Mouse (Mus musculus): ENCODE measurements at regions not wholly inside any gene's neighbourhood (a gene's known extent, or its start where the extent isn't known, plus 50 kb on each side); places are given as distances from the start of the nearest gene placed in this dataset.

GRCm38 (mm10) chr13:111940796-111941513, 132.2 kb upstream of the Map3k1 start:
- DNase-seq (ENCODE audit: low spot score) = no peak

DNA sequence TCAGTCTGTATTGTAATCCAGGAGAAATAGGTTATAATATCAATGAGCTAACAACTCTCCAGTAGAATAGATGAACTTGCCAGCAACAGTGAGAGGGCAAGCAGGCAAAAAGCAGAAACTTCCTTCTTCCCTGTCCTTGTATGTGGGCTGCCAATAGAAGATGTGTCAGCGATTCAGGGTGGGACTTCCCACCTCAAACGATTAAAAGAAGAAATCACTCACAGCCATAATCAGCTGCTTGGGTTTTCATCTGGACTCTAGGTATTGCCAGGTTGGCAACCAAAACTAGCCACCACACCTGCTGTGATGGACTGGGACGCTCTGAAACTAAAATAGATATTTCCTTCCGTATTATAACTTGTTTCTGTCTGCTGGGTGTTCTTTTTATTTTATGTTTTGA, 133.2 kb upstream of the Map3k1 start:
- no peak for DNase-seq (ENCODE audit: low spot score)

- DNase-seq (ENCODE audit: low spot score) = no peak
Measured at GRCm38 (mm10) chr13:111943392-111944088, 134.7 kb upstream of the Map3k1 start.

DNA sequence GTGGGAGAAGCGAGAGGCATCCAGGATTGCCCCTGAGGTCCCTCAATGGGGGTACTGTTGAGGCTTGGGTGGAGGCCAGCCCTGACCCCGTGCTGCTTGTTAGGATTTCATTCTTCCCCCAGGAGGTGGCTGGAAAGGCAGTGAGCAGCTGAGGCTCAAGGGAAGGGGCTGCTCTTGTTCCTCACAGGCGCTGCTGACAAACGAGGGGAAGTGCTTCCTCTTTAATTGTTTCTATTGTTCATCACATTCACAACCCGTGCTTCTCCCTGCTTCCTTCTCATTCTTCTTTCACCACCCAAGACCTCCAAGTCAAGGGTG, 135.3 kb upstream of the Map3k1 start:
- no peak for DNase-seq (ENCODE audit: low spot score)

- DNase-seq (ENCODE audit: low spot score) = no peak
Measured at GRCm38 (mm10) chr13:111946271-111946670, 137.5 kb upstream of the Map3k1 start.

DNA sequence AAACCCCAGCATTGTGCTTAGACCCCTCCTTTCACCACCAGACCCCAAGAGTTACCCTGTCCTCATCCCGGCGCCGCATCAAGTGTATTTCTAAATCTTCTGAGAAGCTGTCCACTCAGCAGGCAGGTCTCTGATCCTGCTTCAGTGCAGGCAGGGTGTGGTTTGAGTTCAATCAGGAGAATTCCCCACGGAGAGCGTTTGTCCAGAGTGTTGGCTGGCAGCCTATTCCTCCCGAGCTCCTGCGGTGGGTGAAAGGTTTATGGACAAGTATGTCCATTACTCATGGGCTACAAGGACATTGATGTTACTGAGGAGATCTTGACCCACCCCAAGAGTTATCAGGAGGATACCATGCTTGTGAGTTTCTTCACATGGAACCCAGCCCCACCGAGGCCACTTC, 138.0 kb upstream of the Map3k1 start:
- peak; percentile 44 for DNase-seq (ENCODE audit: low spot score)

DNA sequence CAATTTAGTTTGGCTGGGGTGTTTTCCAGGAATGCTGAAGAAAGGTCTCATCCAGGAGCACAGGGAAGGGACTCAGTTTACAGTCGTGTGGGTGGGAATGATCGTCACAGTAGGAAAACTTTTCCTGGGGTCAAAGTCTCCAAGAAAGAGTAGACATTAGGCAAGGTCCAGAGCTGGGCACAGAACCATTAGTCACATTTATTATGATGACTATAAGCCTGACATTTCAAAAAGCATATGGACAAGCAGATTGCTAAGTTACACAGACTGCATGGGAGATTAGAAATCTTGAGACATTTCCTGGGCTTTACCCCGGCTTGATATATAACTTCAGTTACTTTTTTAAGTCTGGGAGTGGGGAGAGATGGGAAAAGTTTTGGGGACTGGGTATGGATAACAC, 139.6 kb upstream of the Map3k1 start:
- DNase-seq (ENCODE audit: low spot score) = no peak

DNA sequence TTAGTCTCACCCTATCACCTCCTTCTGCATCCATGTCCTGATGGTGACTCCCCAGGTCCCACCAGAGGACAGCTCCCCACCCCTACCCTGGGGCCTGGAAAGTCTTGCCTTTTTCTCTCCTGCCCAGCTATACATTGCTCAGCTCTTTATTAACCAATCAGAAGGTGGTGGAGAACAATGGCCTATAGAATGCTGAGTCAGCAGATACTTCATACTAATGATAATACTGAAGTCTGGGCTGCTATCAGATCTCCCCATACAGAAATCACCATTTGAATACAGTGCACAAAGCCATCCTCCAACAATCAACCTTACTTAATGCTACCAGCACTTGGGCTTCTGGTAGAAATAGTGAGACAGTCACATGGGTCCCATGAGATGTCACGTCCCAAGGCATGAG, 141.2 kb upstream of the Map3k1 start:
- DNase-seq (ENCODE audit: low spot score) = no peak

GRCm38 (mm10) chr13:111953860-111954519, 145.2 kb upstream of the Map3k1 start:
- DNase-seq (ENCODE audit: low spot score) = no peak

DNA sequence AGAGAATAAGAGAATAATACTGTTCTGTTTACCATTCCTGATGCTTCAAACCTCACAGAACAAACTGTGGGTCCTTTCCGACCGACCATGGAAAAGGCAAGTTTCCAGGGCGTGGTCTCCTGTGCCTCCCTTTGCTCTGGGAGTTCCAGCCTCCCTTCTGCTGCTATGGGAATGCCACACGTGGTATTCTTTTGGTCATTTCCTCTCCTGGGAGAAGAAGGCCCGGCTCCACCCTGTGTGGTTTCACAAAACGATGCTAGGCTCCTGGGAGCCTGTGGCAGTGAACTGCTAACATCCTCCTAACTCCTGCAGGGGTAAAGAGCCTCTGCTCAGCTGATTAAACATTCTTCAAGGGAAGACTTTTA, 145.7 kb upstream of the Map3k1 start:
- DNase-seq (ENCODE audit: low spot score) = no peak

DNA sequence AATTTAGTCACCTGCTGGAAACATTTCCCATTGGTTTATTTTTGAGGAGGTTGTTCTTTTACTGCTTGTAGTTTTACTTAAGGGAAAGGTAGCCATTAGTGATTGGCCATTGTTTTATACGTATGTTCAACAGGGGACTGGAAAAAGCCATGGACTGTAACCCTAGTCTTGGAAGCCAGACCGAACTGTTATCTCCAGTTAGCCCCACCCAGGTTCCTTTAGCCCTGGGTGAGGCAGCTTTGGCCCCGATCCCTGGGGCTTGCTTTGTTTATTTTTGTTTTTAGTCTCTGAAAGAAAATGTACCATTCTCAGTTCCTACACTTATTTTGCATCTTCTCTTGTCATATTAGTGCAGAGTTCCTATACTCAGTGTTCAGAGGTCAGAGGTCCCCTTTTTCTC, 148.3 kb upstream of the Map3k1 start:
- peak; percentile 18 for DNase-seq (ENCODE audit: low spot score)

DNA sequence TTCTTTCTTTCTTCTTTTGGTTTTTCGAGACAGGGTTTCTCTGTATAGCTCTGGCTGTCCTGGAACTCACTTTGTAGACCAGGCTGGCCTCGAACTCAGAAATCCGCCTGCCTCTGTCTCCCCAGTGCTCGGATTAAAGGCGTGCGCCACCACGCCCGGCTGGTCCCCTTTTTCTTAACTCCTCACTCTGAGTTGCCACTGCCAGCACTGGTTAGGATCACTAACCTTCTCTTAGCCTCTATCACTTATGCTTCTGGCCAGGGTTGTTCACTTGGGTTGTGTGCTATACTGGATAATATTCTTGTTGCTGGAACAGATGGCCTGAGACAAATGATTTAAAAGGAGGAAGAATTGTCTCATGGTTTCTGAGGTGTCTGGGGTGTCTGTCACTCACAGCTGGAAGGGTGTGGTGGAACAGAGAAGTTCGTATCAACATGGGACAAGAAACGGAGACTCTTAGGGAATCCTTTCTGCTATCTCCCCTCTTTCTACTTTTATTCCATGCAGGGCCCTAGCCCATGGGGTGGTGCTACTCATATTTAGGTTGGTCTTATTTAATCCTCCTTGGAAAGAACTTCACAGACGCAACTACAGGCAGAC, 149.0 kb upstream of the Map3k1 start:
- no peak for DNase-seq (ENCODE audit: low spot score)

DNA sequence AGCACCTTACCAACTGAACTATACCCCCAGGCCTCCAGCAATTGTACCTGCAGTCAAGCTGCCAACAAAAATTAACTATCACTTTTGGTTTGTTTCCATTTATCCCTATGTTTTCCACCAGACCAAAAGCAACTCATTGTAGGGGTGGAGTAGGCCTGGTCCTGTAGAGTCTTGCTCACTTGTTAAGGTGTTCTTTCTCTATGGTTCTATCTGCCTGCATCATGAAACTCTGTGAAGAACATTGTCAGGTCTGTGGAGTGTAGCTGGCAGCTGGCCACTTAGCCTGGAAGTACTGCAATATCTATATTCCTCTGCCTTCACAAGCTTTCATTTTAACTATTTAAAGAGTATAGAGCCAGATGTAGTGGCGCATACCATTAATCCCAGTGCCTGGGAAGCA, 149.6 kb upstream of the Map3k1 start:
- no peak for DNase-seq (ENCODE audit: low spot score)

GRCm38 (mm10) chr13:111960036-111960435, 151.2 kb upstream of the Map3k1 start:
- DNase-seq (ENCODE audit: low spot score) = no peak

- DNase-seq (ENCODE audit: low spot score) = no peak
Measured at GRCm38 (mm10) chr13:111961423-111961822, 152.6 kb upstream of the Map3k1 start.

- no peak for DNase-seq (ENCODE audit: low spot score)
Measured at GRCm38 (mm10) chr13:111962155-111962554, 153.4 kb upstream of the Map3k1 start.

- no peak for DNase-seq (ENCODE audit: low spot score)
Measured at GRCm38 (mm10) chr13:111966113-111966512, 157.3 kb upstream of the Map3k1 start.

DNA sequence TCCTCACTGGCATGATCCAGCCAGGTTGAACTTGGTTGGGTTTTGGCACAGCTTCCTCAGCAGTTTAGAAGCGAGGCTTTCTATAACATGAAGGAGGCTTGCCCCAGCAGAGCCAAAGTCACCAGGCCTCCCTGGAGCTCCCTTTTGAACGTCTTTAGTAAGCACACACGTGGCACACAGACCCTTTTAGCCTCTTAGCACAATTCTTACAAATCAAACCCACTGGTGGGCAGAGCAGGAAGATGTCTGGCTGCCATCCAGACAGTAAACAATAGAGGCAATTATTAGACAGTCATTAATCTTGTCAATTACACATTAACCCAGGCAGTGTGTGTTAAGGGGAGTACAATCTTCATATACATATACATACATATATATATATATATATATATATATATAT, 157.8 kb upstream of the Map3k1 start:
- DNase-seq (ENCODE audit: low spot score) = no peak

- no peak for DNase-seq (ENCODE audit: low spot score)
Measured at GRCm38 (mm10) chr13:111968197-111968596, 159.4 kb upstream of the Map3k1 start.

GRCm38 (mm10) chr13:111974282-111974681, 165.5 kb upstream of the Map3k1 start:
- peak; percentile 16 for DNase-seq (ENCODE audit: low spot score)

GRCm38 (mm10) chr13:111975549-111975948, 166.8 kb upstream of the Map3k1 start:
- DNase-seq (ENCODE audit: low spot score) = no peak

GRCm38 (mm10) chr13:111977769-111978674, 169.2 kb upstream of the Map3k1 start:
- no peak for DNase-seq (ENCODE audit: low spot score)
